Mouse (Mus musculus) lung, adult 2 months (tissue): Measurements from ENCODE around the gene Prpf18.

Experiments
- CTCF ChIP-seq: fragments of 200-500 bp; IDR thresholded peaks from 2 replicates; pipeline ENCODE4 v1.5.1; 2011; ENCODE audit warnings: mild to moderate bottlenecking, low read length, control low read depth; ENCODE audit not compliant: insufficient read depth
- POLR2A ChIP-seq: fragments of 200-500 bp; IDR thresholded peaks from 2 replicates; pipeline ENCODE4 v1.6.1; 2011; ENCODE audit warnings: low read depth, mild to moderate bottlenecking, control low read depth, low read length, borderline replicate concordance; ENCODE audit errors: extremely low read depth

DNA sequence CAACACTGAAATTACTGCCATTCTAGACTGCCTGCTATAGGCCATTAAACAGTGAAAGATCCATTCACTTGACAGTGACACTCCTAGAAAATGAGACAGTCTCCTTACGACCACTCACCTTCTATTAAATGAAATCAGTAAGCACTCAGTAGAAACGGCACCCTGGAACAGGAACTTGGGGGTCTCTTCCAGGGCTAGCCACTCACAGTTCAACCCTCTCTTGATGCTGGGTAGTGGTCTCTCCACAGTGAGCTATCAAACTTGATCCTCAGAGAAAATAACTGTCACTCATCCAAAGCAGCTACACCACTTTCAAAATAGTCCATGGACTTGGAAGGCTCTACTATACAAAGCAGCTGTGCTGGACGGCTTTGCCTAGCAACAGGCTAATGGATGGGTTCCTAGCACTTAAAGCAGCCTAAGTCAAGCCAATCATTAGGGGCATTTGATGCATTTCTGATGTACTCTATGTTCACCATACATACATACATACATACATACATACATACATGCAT, 30.4 kb downstream of the Prpf18 start:
- TF ChIP-seq CTCF (no peak), POLR2A (no peak)
